Mouse (Mus musculus) heart, adult 2 months (tissue): Measurements from ENCODE around the gene Gpr89. TPM values are rescaled to one million over a fixed set of nuclear protein-coding genes. Genes with fewer than 3 reads are reported as not detected.

Source experiments
- DNase-seq, 2 experiments: peaks; one replicate each; pipeline ENCODE4 v3.0.0; 2021
- H3K27ac ChIP-seq: fragments of 200-600 bp; 2 replicates; pipeline ENCODE4 v1.8.1; 2022
- H3K27me3 ChIP-seq: fragments of 200-500 bp; 2 replicates; pipeline ENCODE4 v1.6.1; 2012; ENCODE audit warnings: mild to moderate bottlenecking, low read length, inconsistent platforms, mixed read lengths; ENCODE audit not compliant: control insufficient read depth, insufficient read depth
- H3K36me3 ChIP-seq: fragments of 200-500 bp; 2 replicates; pipeline ENCODE4 v1.6.1; 2012; ENCODE audit warnings: low read length, inconsistent platforms; ENCODE audit not compliant: control insufficient read depth, insufficient read depth
- H3K4me1 ChIP-seq: fragments of 200-500 bp; 2 replicates; pipeline ENCODE4 v1.6.1; 2011; ENCODE audit warnings: low read length; ENCODE audit not compliant: control insufficient read depth, insufficient read depth
- H3K4me3 ChIP-seq: fragments of 200-600 bp; 2 replicates; pipeline ENCODE4 v1.8.1; 2022
- H3K79me2 ChIP-seq: fragments of 200-500 bp; replicated peaks from 2 replicates; pipeline ENCODE4 v1.6.1; 2012; ENCODE audit warnings: mild to moderate bottlenecking, inconsistent platforms, low read length, moderate library complexity, mixed read lengths; ENCODE audit not compliant: control insufficient read depth, insufficient read depth
- H3K9ac ChIP-seq: fragments of 200-500 bp; 2 replicates; pipeline ENCODE4 v1.6.1; 2012; ENCODE audit warnings: low read depth, mild to moderate bottlenecking, control low read depth, inconsistent platforms, low read length, mixed read lengths
- CTCF ChIP-seq: fragments of 200-600 bp; IDR thresholded peaks from 2 replicates; pipeline ENCODE4 v1.8.1; 2022; ENCODE audit warnings: antibody characterized with exemption, mild to moderate bottlenecking, moderate library complexity
- EP300 ChIP-seq: fragments of 200-500 bp; IDR thresholded peaks from 2 replicates; pipeline ENCODE4 v1.6.1; 2011; ENCODE audit warnings: low read depth, low read length, control low read depth; ENCODE audit not compliant: insufficient read depth
- POLR2A ChIP-seq: fragments of 200-500 bp; IDR thresholded peaks from 2 replicates; pipeline ENCODE4 v1.6.1; 2011; ENCODE audit warnings: mild to moderate bottlenecking, low read depth, low read length, control low read depth; ENCODE audit not compliant: insufficient read depth
- WGBS: fragments of 180-500 bp; shearing (Covaris S2); methylation state at CpG from one replicate; pipeline ENCODE4 v1.1.7; 2018; 5-methylcytosine and 5-hydroxymethylcytosine counted together
- intact Hi-C: fragments of 180-260 bp; cut with DNase I; formaldehyde crosslinking; loops from one replicate; pipeline ENCODE4 v1.15.1; 2025
- long read RNA-seq: library from polyadenylated mRNA; stranded (forward); transcript quantifications from one replicate; pipeline ENCODE4 v2.0.0, GENCODE M21; 2021
- polyA plus RNA-seq: library from polyadenylated mRNA; depleted of rRNA; stranded (reverse); fragments of >200 nt; gene quantifications from 2 replicates; pipeline ENCODE4 v1.2.3, GENCODE M21; 2012; rRNA removed
- total RNA-seq, 2 experiments: library from RNA; stranded (reverse); gene quantifications; 2 replicates each; pipeline ENCODE4 v1.2.3; 2021

The Gpr89 gene
- total RNA-seq = 10 to 100 TPM; 22.9 to 24.2 TPM
- polyA plus RNA-seq = 16.2 and 26.2 TPM in 2 replicates
- long read RNA-seq, full-length matches to known transcripts = 17 of 24 reads
- long read RNA-seq, partial matches to known transcripts = 1 of 24 reads
- long read RNA-seq, other reads (novel, unspliced or antisense) = 6 of 24 reads

DNA sequence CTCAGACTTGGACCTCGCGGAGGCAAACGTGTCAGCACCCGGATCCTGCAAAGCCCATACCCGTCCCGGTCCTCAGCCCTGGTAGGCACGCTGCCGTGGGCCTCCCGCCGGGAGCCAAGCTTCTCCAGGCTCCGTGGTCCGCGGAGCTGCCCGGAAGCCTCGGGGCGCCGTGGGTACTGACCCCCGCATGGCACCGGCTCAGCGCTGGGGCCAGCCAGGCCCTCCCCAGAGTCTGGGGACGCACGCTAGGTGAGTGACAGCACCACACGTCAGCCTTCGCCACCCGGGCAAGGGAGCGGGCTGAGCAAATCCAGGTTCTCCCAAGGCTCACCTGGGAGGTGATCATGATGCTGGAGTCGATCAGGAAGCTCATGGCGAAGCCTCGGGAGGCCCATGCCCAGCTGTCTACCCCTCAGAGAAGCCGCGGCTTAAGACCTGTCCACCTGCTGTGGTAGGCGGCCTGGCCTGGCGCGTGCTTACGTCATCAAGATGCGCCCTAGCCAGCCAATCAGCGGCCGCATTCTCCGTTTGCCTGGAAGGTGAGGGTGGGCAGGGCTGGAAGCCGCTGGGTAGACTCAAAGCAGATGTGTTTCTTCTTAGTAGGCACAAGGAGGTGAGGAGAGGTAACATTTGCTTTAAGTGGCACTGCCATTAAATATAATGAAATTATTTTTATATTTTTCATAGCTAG is at the start of gene Gpr89:
Gpr89 (minus strand) TSS at position 496 of the 691 bp plus-strand sequence.
- DNase-seq = peak; percentile 91 to 92
- Histone ChIP-seq H3K9ac (peak within 1 kb of the TSS; percentile 82), H3K27me3 (no peaks in the 10 kb centered on the region), H3K27ac (peak within 1 kb of the TSS; percentile 51), H3K4me3 (peak within 1 kb of the TSS; percentile 94), H3K4me1 (no peaks in the 10 kb centered on the region; the same call in 1 of the 2 replicates), H3K79me2 (no peaks in the 10 kb centered on the region), H3K36me3 (no peaks in the 10 kb centered on the region)
- 1% methylated on average over 40 of the region's 40 CpGs for WGBS
- intact Hi-C loops = loop anchor here (5.0 kb wide), 2 partner anchors 93 to 857 kb away; no protein-coding TSS in a partner anchor
- TF ChIP-seq EP300 (no peak), POLR2A (peak; percentile 73), CTCF (no peak)

GRCm38 (mm10) chr3:96953489-96954233 is 48.5 kb upstream of the Gpr89 start:
- H3K4me3 ChIP-seq = no peak overlapping the region
- WGBS = 25% methylated on average over 14 of the region's 14 CpGs
- H3K79me2 ChIP-seq = no peaks in the 10 kb centered on the region
- H3K4me1 ChIP-seq = peaks cover 4% of the 10 kb centered on the region
- no peaks in the 10 kb centered on the region for H3K27me3 ChIP-seq
- DNase-seq = peak in 1 of 2 experiments; percentile 18
- H3K9ac ChIP-seq = no peak overlapping the region
- H3K36me3 ChIP-seq = no peaks in the 10 kb centered on the region
- intact Hi-C loops = no loop called here
- TF ChIP-seq CTCF = no peak
- TF ChIP-seq EP300 = 0 out of 2 replicates have a peak, but pooled peaks have one; percentile 17
- no peak for TF ChIP-seq POLR2A
- no peak overlapping the region for H3K27ac ChIP-seq

DNA sequence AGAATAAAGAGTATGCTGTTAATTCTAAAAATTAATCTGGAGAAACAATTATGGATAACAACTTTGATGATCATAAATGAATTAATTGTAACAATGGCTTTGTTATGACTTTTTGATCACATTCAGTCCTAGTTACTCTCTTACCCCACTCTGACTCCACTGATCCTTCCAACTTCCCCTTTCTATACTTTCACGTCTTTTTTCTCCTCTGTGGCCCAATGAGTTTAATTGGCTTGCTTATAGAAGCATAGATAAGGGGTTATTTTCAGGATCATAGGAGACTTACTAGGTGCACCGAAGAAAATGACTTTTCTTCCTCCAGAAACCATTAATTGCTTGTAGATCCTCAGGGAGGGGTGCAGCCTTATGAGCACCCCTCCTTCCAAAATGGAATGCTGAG is 37.6 kb upstream of the Gpr89 start:
- WGBS = 74% methylated on average over 2 of the region's 2 CpGs
- Histone ChIP-seq H3K9ac (no peak overlapping the region), H3K79me2 (no peaks in the 10 kb centered on the region), H3K4me3 (no peak overlapping the region), H3K27me3 (no peaks in the 10 kb centered on the region), H3K27ac (no peak overlapping the region), H3K36me3 (no peaks in the 10 kb centered on the region), H3K4me1 (no peaks in the 10 kb centered on the region)
- intact Hi-C loops = loop anchor here (5.0 kb wide), 1 partner anchor 90 kb away; no protein-coding TSS in a partner anchor
- TF ChIP-seq CTCF (no peak), EP300 (no peak), POLR2A (no peak)
- DNase-seq = no peak

DNA sequence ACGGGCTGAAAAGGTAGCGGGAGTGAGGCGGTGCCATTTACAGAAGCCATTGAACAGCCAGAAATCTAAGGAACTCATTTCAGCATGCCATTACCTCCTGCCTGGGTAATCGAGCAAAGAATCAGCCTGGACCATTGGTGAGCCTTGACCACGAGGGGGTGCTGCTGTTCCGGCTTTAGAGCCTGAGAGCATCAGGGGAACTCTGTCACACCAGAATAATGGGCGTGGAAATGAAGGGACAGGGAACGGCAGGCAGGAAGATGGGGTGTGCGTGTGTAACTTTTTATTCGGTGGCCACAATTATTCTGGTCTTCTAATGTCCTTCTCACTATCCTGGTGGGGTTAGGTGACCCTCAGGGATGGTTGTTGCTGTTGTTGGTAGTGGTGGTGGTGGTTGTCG is 33.6 kb upstream of the Gpr89 start:
- no peak overlapping the region for H3K4me3 ChIP-seq
- WGBS = 10% methylated on average over 11 of the region's 11 CpGs
- DNase-seq = peak; percentile 77 to 83
- H3K36me3 ChIP-seq = no peaks in the 10 kb centered on the region
- TF ChIP-seq CTCF = peak; percentile 89
- TF ChIP-seq EP300 = peak; percentile 96
- TF ChIP-seq POLR2A = no peak
- no peak overlapping the region for H3K9ac ChIP-seq
- intact Hi-C loops = loop anchor here (1.0 to 5.0 kb wide), 4 partner anchors 124 to 649 kb away; no protein-coding TSS in a partner anchor
- H3K27ac ChIP-seq = no peak overlapping the region
- no peaks in the 10 kb centered on the region for H3K79me2 ChIP-seq
- no peaks in the 10 kb centered on the region for H3K27me3 ChIP-seq
- H3K4me1 ChIP-seq = no peaks in the 10 kb centered on the region

DNA sequence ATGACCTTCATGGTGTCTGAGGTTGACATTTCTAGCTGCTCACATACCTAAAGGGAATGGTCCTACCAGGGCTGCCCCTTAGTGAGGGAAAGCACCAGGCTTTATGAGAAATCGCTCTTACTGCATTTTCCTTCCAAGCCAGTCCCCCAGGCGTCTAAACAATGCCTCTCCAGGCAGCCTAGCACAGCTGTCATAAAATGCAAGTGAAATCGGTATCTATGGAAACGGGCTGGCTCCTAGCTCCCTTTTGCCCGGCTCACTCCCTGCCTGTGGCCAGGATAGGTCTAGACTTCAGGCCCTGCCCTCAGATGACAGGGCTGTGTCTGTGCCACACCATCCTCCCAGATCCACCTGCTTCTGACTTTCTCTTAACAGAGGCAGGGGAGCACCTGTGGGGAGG is 32.5 kb upstream of the Gpr89 start:
- WGBS = 51% methylated on average over 5 of the region's 5 CpGs
- Histone ChIP-seq H3K27ac (no peak overlapping the region), H3K9ac (no peak overlapping the region), H3K27me3 (no peaks in the 10 kb centered on the region), H3K36me3 (no peaks in the 10 kb centered on the region), H3K79me2 (no peaks in the 10 kb centered on the region), H3K4me1 (no peaks in the 10 kb centered on the region), H3K4me3 (no peak overlapping the region)
- no peak for DNase-seq
- TF ChIP-seq EP300 = no peak
- TF ChIP-seq POLR2A = no peak
- TF ChIP-seq CTCF = no peak
- intact Hi-C loops = loop anchor here (1.0 to 5.0 kb wide), 4 partner anchors 125 to 650 kb away; no protein-coding TSS in a partner anchor
